Mouse (Mus musculus): ENCODE data around the gene Fam227b.

The Fam227b gene

GRCm38 (mm10) chr2:126006088-126006487 is 145.7 kb downstream of the Fam227b start:
- no peak for DNase-seq (ENCODE audit: low read depth, low spot score)

GRCm38 (mm10) chr2:126002291-126002690 is 149.5 kb downstream of the Fam227b start:
- DNase-seq (ENCODE audit: low read depth, low spot score), result no peak

- peak; percentile 55 for DNase-seq (ENCODE audit: low read depth, low spot score)
Measured at GRCm38 (mm10) chr2:125975808-125976345, 175.9 kb downstream of the Fam227b start.

GRCm38 (mm10) chr2:125975206-125975605 is 176.6 kb downstream of the Fam227b start:
- DNase-seq (ENCODE audit: low read depth, low spot score), result no peak

GRCm38 (mm10) chr2:125973207-125973606 is 178.6 kb downstream of the Fam227b start:
- no peak for DNase-seq (ENCODE audit: low read depth, low spot score)

- no peak for DNase-seq (ENCODE audit: low read depth, low spot score)
Measured at GRCm38 (mm10) chr2:125968811-125969210, 183.0 kb downstream of the Fam227b start.

- DNase-seq (ENCODE audit: low read depth, low spot score), result no peak
Measured at GRCm38 (mm10) chr2:125948195-125948594, 203.6 kb downstream of the Fam227b start.

- no peak for DNase-seq (ENCODE audit: low read depth, low spot score)
Measured at GRCm38 (mm10) chr2:125943301-125943700, 208.5 kb downstream of the Fam227b start.

- DNase-seq (ENCODE audit: low read depth, low spot score), result no peak
Measured at GRCm38 (mm10) chr2:125941111-125941785, 210.6 kb downstream of the Fam227b start.

GRCm38 (mm10) chr2:125938993-125939642 is 212.7 kb downstream of the Fam227b start:
- DNase-seq (ENCODE audit: low read depth, low spot score), result no peak

- DNase-seq (ENCODE audit: low read depth, low spot score), result peak; percentile 59
Measured at GRCm38 (mm10) chr2:125936396-125936795, 215.4 kb downstream of the Fam227b start.

- no peak for DNase-seq (ENCODE audit: low read depth, low spot score)
Measured at GRCm38 (mm10) chr2:125933977-125934376, 217.8 kb downstream of the Fam227b start.

Measured in R1 (cell line).